Mouse (Mus musculus) heart, embryonic 15.5 days (tissue): ENCODE data around the gene Gsta4. TPM values are rescaled to one million over a fixed set of nuclear protein-coding genes. Genes with fewer than 3 reads are reported as not detected.
"Not testable (repeated sequence)": the region's sequence is repeated elsewhere in the genome, so short reads cannot be mapped to it uniquely, and the experiment has no call there.

ENCODE experiments used
- ATAC-seq: fragments of 200-750 bp; cut with Nextera tagmentation; replicated peaks from 2 replicates; pipeline ENCODE4 v1.8.0; 2017; ENCODE audit warnings: low read depth, moderate TSS enrichment; ENCODE audit not compliant: insufficient number of reproducible peaks, insufficient read depth, low FRiP score
- H3K27ac ChIP-seq: fragments of 300-500 bp; sonication (generic); 2 replicates; pipeline ENCODE4 v1.5.1; 2015; ENCODE audit warnings: mild to moderate bottlenecking, inconsistent platforms
- H3K27me3 ChIP-seq: fragments of 300-500 bp; sonication (generic); 2 replicates; pipeline ENCODE4 v1.6.1; 2015; ENCODE audit warnings: inconsistent platforms
- H3K36me3 ChIP-seq: fragments of 300-500 bp; sonication (generic); 2 replicates; pipeline ENCODE4 v1.6.1; 2015; ENCODE audit warnings: mild to moderate bottlenecking, inconsistent platforms
- H3K4me1 ChIP-seq: fragments of 300-500 bp; sonication (generic); replicated peaks from 2 replicates; pipeline ENCODE4 v1.6.1; 2015; ENCODE audit warnings: inconsistent platforms
- H3K4me2 ChIP-seq: fragments of 300-500 bp; sonication (generic); 2 replicates; pipeline ENCODE4 v1.6.1; 2015; ENCODE audit warnings: inconsistent platforms, mild to moderate bottlenecking, moderate library complexity
- H3K4me3 ChIP-seq: fragments of 300-500 bp; sonication (generic); 2 replicates; pipeline ENCODE4 v1.5.1; 2015; ENCODE audit warnings: mild to moderate bottlenecking, inconsistent platforms
- H3K9ac ChIP-seq: fragments of 300-500 bp; sonication (generic); 2 replicates; pipeline ENCODE4 v1.6.1; 2015; ENCODE audit warnings: mild to moderate bottlenecking, inconsistent platforms
- H3K9me3 ChIP-seq: fragments of 300-500 bp; sonication (generic); replicated peaks from 2 replicates; pipeline ENCODE4 v1.6.1; 2016; ENCODE audit warnings: inconsistent platforms
- WGBS: fragments of 180-500 bp; shearing (Covaris S2); methylation state at CpG from one replicate; pipeline ENCODE4 v1.1.7; 2015; ENCODE audit warnings: mixed read lengths; 5-methylcytosine and 5-hydroxymethylcytosine counted together
- polyA plus RNA-seq: library from polyadenylated mRNA; unstranded; fragments of >200 nt; fragmentation: Nextera tagmentation; extraction: Ambion mirVana; gene quantifications from 2 replicates; pipeline ENCODE4 v1.2.1, GENCODE M21; 2015

Gene Gsta4
- polyA plus RNA-seq, 1 experiment from 2014 or later, result 67.4 TPM

DNA sequence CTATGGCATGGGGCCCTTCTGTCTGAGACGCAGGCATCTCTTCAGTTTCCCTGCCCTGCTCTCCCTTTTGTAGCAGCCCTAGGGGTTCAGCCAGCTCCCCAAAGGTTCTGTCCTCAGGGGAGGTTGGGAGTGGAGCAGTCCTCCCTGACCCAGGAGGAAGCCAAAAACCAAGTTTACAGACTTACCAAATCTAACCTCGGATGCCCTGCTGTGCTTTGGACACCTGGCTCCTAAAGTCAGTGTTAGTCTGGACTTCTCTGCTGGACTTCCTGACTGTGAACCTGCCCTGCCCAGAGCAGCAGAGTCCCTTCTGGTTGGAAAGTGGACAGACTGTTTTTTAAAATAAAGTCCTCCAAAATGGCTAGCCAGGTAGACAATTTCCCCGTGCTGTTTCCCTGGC is 17.8 kb upstream of the Gsta4 start:
- no peak overlapping the region for H3K4me3 ChIP-seq
- no peak overlapping the region for H3K9ac ChIP-seq
- ATAC-seq, result no peak
- no peaks in the 10 kb centered on the region for H3K9me3 ChIP-seq
- no peak overlapping the region for H3K4me2 ChIP-seq
- peaks cover 17% of the 10 kb centered on the region; the same call in 1 of the 2 replicates for H3K4me1 ChIP-seq
- H3K27me3 ChIP-seq, result no peaks in the 10 kb centered on the region
- 90% methylated on average over 3 of the region's 3 CpGs for WGBS
- H3K36me3 ChIP-seq, result peaks cover 51% of the 10 kb centered on the region
- H3K27ac ChIP-seq, result no peak overlapping the region

GRCm38 (mm10) chr9:78165454-78165853 is 17.1 kb upstream of the Gsta4 start:
- H3K4me1 ChIP-seq, result peaks cover 17% of the 10 kb centered on the region; the same call in 1 of the 2 replicates
- no peaks in the 10 kb centered on the region for H3K27me3 ChIP-seq
- no peak for ATAC-seq
- H3K9me3 ChIP-seq, result no peaks in the 10 kb centered on the region
- no peak overlapping the region for H3K27ac ChIP-seq
- 85% methylated on average over 6 of the region's 6 CpGs for WGBS
- peaks cover 44% of the 10 kb centered on the region for H3K36me3 ChIP-seq
- no peak overlapping the region for H3K9ac ChIP-seq
- H3K4me2 ChIP-seq, result no peak overlapping the region
- no peak overlapping the region for H3K4me3 ChIP-seq

DNA sequence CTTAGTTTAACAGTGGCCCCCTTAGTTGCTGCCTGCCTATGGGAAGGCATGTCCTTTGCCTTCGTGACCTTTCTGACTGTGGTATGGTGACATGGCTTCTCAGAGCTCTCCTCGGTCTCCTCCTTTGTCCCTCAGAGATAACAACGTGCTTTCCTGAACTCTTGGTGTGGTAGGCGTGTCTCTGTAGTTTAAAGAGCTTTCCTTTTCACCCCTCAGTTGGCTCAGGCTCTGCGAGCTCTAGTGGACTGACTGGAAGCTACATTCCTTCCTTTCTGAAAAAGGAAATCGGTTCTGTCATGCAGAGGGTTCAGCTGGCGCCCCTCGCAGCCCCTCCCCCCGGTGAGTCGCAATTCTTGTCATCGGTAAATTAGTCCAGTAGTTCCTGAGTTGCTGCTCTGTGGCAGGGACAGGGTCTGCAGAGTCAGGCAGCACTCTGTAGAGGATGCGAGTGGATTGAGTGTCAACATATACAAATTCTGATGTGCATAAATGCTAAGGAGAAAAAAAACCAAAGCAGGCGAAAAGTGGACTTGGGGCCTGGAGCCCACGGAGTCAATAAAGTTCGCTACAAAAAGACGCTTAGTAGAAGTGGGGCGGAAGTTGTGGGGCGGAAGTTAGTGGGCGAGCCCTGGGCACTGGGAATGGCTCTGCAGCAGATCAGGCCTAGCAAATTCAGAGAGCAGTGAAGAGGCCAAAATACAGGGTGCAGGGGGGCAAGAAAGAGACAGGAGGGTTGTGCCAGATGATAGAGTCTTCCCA is 15.7 kb upstream of the Gsta4 start:
- no peak overlapping the region for H3K4me3 ChIP-seq
- peak; percentile 71 for ATAC-seq
- no peak overlapping the region for H3K4me2 ChIP-seq
- H3K27me3 ChIP-seq, result no peaks in the 10 kb centered on the region
- H3K36me3 ChIP-seq, result peaks cover 31% of the 10 kb centered on the region
- 57% methylated on average over 19 of the region's 19 CpGs for WGBS
- no peak overlapping the region for H3K9ac ChIP-seq
- peaks cover 17% of the 10 kb centered on the region; the same call in 1 of the 2 replicates for H3K4me1 ChIP-seq
- peak overlapping the region; percentile 75 for H3K27ac ChIP-seq
- no peaks in the 10 kb centered on the region for H3K9me3 ChIP-seq

- Histone ChIP-seq H3K4me3 (no peak overlapping the region), H3K9me3 (no peaks in the 10 kb centered on the region), H3K27ac (peak overlapping the region; percentile 75), H3K36me3 (peaks cover 26% of the 10 kb centered on the region), H3K27me3 (no peaks in the 10 kb centered on the region), H3K4me2 (no peak overlapping the region), H3K4me1 (peaks cover 10% of the 10 kb centered on the region; the same call in 1 of the 2 replicates), H3K9ac (no peak overlapping the region)
- WGBS, result 88% methylated on average over 19 of the region's 19 CpGs
- ATAC-seq, result no peak
Measured at GRCm38 (mm10) chr9:78167453-78167969, 15.1 kb upstream of the Gsta4 start.

DNA sequence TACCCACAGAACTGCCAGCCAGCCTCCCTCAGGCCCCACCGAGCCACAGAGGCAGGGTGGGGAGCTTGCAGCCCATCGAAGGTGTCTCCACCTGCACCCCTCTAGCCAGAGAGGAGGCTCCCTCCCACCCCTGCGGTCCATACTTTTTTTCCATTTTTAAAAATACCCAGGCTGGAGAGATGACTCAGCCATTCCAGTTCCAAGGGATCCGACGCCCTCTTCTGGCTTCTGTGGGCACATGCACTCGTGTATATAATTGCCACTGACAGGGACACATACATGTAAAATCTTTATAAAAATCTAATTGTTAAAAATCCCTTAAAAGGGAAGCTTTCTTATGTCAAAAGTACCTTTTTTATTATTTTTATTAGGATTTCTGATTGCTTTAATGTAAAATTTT is 13.7 kb upstream of the Gsta4 start:
- Histone ChIP-seq H3K9ac (no peak overlapping the region), H3K4me2 (no peak overlapping the region), H3K27ac (no peak overlapping the region), H3K36me3 (peaks cover 26% of the 10 kb centered on the region), H3K27me3 (no peaks in the 10 kb centered on the region), H3K4me1 (peaks cover 10% of the 10 kb centered on the region; the same call in 1 of the 2 replicates), H3K9me3 (no peaks in the 10 kb centered on the region), H3K4me3 (no peak overlapping the region)
- no peak for ATAC-seq
- WGBS, result 92% methylated on average over 6 of the region's 6 CpGs

DNA sequence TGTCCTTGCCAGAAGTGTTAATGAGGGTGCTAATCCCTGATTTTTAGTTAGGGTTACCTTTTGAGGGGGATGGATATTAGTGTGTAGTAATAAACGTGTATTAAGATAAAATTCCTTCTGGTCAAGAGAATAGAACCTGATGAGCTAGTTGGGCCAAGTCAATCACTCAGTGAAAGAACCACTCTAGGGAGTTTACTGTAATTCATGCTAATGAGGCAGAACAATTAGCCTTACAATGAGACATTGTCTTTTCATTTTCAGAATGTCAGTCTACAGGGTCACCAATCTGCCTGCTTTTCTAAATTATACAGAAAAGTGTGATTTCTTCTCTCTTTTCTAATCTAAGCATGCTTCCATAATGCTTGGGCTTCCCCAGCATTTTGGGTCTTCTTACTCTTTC is 8.6 kb upstream of the Gsta4 start:
- Histone ChIP-seq H3K4me1 (no peaks in the 10 kb centered on the region; the same call in none of the 2 replicates), H3K4me2 (no peak overlapping the region), H3K36me3 (0 out of 2 replicates have a peak, but pooled peaks cover 4% of the 10 kb centered on the region), H3K27ac (no peak overlapping the region), H3K27me3 (no peaks in the 10 kb centered on the region), H3K4me3 (no peak overlapping the region), H3K9me3 (no peaks in the 10 kb centered on the region), H3K9ac (no peak overlapping the region)
- WGBS, result 51% methylated on average over 1 of the region's 1 CpGs
- ATAC-seq, result no peak

- not testable (repeated sequence) for H3K36me3 ChIP-seq, H3K9me3 ChIP-seq, H3K4me3 ChIP-seq, H3K27me3 ChIP-seq, H3K4me2 ChIP-seq, ATAC-seq, H3K9ac ChIP-seq, H3K4me1 ChIP-seq
- H3K27ac ChIP-seq, result peak overlapping the region; percentile 99
- WGBS, result 42% methylated on average over 3 of the region's 3 CpGs
Measured at GRCm38 (mm10) chr9:78174925-78175276, 7.7 kb upstream of the Gsta4 start.

DNA sequence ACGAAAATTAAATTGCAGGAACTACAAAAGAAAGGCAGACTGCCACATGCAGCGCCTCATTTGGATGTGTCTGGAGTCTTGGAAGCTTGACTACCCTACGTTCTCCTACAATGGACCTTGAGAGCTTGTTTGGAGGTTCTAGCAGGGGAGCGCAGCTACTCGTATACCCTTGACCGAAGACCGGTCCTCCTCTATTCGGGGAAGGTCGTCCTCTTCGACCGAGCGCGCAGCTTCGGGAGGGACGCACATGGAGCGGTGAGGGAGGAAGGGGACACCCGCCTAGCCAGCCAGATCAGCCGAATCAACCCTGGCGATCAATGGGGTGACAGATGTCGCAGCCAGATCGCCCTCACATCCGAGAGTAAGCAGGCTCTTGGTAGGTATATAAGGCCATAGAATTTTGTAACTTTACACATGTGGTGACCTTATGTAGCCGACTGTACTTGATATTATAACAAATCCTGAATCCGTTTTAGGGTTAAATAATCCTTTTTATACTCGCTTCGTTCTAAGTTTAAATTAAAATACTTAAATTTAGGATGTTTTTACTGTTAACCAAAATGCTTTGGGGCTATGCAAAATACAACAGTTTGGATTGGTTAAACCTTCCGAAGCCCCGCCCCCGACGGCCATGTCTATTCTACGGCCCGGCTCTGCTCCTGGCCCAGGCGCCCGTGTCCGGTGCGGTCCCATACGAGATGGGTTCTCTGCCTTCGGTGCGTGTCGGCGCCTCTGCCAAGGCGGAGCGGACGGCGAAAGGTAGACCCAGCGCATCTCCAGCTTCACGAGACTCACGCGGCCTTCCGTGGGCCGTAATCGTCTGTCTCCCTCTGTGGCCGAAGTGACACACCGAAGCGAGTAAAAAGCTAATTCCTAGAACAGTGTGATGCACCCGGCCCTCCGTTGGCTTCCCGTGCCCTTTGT is 7.0 kb upstream of the Gsta4 start:
- no peaks in the 10 kb centered on the region; the same call in none of the 2 replicates for H3K4me1 ChIP-seq
- H3K27ac ChIP-seq, result peak overlapping the region; percentile 99
- peak overlapping the region; percentile 80 for H3K9ac ChIP-seq
- H3K4me3 ChIP-seq, result peak overlapping the region; percentile 84
- no peaks in the 10 kb centered on the region for H3K27me3 ChIP-seq
- under 1% methylated on average over 50 of the region's 58 CpGs for WGBS
- no peaks in the 10 kb centered on the region for H3K36me3 ChIP-seq
- peak overlapping the region; percentile 59 for H3K4me2 ChIP-seq
- peak; percentile 97 for ATAC-seq
- no peaks in the 10 kb centered on the region for H3K9me3 ChIP-seq

DNA sequence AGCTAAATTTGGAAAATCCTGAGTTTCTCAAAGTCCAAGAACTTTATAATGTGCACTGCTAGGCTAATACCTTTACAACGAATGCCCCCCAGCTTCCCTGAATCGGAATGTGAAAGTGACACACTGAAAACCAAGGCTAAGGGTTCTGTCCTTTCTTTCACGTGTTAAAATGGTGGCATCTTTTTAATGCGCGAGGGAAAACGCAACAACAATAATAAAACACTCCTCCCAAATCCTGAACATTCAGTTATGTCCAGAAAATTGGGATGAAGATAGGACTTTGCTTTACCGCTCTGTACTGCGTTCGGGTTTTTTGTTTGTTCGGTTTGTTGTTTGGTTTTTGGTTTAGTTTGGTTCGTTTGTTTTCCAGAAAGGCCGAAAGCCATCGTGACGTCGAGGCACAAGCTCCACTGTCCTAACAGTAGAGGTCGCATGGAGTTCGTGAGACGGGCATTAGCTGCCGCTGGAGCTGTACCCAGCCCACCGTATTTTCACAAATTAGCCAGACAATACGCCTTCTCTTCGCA is 6.3 kb upstream of the Gsta4 start:
- H3K9me3 ChIP-seq, result no peaks in the 10 kb centered on the region
- WGBS, result 1% methylated on average over 22 of the region's 22 CpGs
- peak overlapping the region; percentile 84 for H3K4me3 ChIP-seq
- no peaks in the 10 kb centered on the region; the same call in none of the 2 replicates for H3K4me1 ChIP-seq
- H3K4me2 ChIP-seq, result peak overlapping the region; percentile 59
- H3K36me3 ChIP-seq, result no peaks in the 10 kb centered on the region
- H3K27me3 ChIP-seq, result no peaks in the 10 kb centered on the region
- peak; percentile 54; the same call in 1 of the 2 replicates for ATAC-seq
- H3K27ac ChIP-seq, result peak overlapping the region; percentile 99
- peak overlapping the region; percentile 80 for H3K9ac ChIP-seq

GRCm38 (mm10) chr9:78176831-78177230 is 5.7 kb upstream of the Gsta4 start:
- Histone ChIP-seq H3K4me1 (no peaks in the 10 kb centered on the region; the same call in none of the 2 replicates), H3K9ac (peak overlapping the region; percentile 80; the same call in 1 of the 2 replicates), H3K9me3 (no peaks in the 10 kb centered on the region), H3K4me3 (peak overlapping the region; percentile 84), H3K4me2 (peak overlapping the region; percentile 59), H3K27me3 (no peaks in the 10 kb centered on the region), H3K27ac (peak overlapping the region; percentile 99), H3K36me3 (no peaks in the 10 kb centered on the region)
- WGBS, result 38% methylated on average over 7 of the region's 7 CpGs
- no peak for ATAC-seq

GRCm38 (mm10) chr9:78178197-78178596 is 4.4 kb upstream of the Gsta4 start:
- Histone ChIP-seq H3K4me3 (no peak overlapping the region), H3K9ac (no peak overlapping the region), H3K9me3 (no peaks in the 10 kb centered on the region), H3K27me3 (no peaks in the 10 kb centered on the region), H3K4me1 (no peaks in the 10 kb centered on the region; the same call in none of the 2 replicates), H3K27ac (no peak overlapping the region), H3K36me3 (no peaks in the 10 kb centered on the region), H3K4me2 (no peak overlapping the region)
- no peak for ATAC-seq
- WGBS, result 62% methylated on average over 5 of the region's 5 CpGs
